Mouse (Mus musculus): ENCODE results near the gene Aipl1. TPM values are rescaled to one million over a fixed set of nuclear protein-coding genes. Genes with fewer than 3 reads are reported as not detected.
A peak's percentile ranks its signal among the peaks of the same experiment; 100 is the strongest.

Gene Aipl1
- 0.11 and 0.27 TPM in 2 replicates for polyA plus RNA-seq (2015; fragmentation: Nextera tagmentation; extraction: Ambion mirVana)

DNA sequence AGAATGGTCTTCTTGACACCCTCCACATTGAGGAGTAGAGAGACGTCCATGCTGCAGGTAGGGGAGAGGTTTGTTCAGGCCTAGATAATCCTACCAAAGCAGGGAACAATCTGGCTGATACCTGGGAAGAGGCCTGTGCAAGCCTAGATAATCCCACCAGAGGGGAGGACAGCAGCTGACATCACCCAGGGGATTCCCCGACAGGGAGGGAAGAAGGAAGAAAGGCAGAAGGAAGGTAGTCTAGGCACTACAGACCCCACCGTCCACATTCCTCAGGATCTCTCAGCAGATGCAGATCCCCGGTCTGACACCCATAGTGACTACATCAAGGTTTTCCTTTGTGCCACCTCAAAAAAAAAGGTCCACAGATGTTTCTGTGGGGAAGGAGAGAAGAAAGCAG is at the start of gene Aipl1:
Gene Aipl1, minus strand, starts transcription at position 101 of the 400 bp plus-strand sequence.
- peaks cover 16% of the 10 kb centered on the region for H3K4me1 ChIP-seq (replicated peaks; ENCODE audit: control insufficient read depth, insufficient read depth, low read length)
- H3K4me2 ChIP-seq (ENCODE audit: low read length): no peak within 1 kb of the TSS
- no peak within 1 kb of the TSS for H3K9ac ChIP-seq (replicated peaks; ENCODE audit: low read depth, low read length)
- no peak for ATAC-seq
- WGBS: 73% methylated on average over 4 of the region's 4 CpGs
- H3K9me3 ChIP-seq (ENCODE audit: control insufficient read depth, low read length): no peaks in the 10 kb centered on the region
- H3K27me3 ChIP-seq (replicated peaks; ENCODE audit: control insufficient read depth, insufficient read depth, low read length): no peaks in the 10 kb centered on the region
- no peak within 1 kb of the TSS for H3K27ac ChIP-seq (ENCODE audit: low read length)
- no peaks in the 10 kb centered on the region for H3K36me3 ChIP-seq (ENCODE audit: control insufficient read depth, insufficient read depth)
- H3K4me3 ChIP-seq (replicated peaks; ENCODE audit: low read length): no peak within 1 kb of the TSS

DNA sequence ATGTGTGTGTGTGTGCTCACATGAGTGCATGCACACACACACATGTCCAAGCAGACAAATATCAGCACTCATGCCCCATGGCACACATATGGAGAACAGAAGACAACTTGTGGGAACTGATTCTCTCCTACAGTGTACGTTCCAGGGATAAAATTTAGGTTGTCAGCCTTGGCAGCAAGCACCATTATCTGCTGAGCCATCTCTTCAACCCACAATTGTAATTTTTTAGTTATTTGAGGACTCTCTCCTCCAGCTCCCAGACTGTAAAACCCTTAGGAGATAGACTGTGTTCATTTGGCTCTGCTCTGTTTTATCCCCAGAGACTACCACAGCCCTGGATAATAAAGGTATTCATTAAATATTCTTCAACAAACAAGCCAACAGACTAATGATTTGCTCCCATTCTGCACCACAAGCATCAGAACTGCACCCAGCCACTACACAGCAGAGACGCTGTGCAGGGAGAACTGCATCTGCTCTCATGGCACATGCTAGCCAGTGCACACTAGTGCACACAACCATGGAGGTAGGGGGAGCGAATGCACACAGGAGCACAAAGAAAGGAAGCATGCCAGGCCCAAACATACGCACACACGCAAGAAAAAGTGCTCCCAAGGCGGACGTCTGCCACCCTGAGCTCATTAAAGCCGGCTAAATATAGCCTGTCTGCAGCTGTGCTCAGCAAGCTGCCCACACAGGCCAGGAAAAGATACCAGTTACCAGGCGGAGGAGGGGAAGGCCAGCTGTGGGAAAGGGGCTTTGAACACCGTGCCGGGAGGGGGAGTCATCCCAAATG is 49.1 kb upstream of the Aipl1 start:
- no peak overlapping the region for H3K9ac ChIP-seq (replicated peaks; ENCODE audit: low read depth, low read length)
- 8% methylated on average over 11 of the region's 11 CpGs for WGBS
- H3K9me3 ChIP-seq (ENCODE audit: control insufficient read depth, low read length): no peaks in the 10 kb centered on the region
- H3K27ac ChIP-seq (ENCODE audit: low read length): peak overlapping the region; percentile 86
- no peak overlapping the region for H3K4me2 ChIP-seq (ENCODE audit: low read length)
- no peaks in the 10 kb centered on the region for H3K36me3 ChIP-seq (ENCODE audit: control insufficient read depth, insufficient read depth)
- ATAC-seq: peak; percentile 91
- H3K27me3 ChIP-seq (replicated peaks; ENCODE audit: control insufficient read depth, insufficient read depth, low read length): no peaks in the 10 kb centered on the region
- H3K4me1 ChIP-seq (replicated peaks; ENCODE audit: control insufficient read depth, insufficient read depth, low read length): peaks cover 15% of the 10 kb centered on the region
- no peak overlapping the region for H3K4me3 ChIP-seq (replicated peaks; ENCODE audit: low read length)

DNA sequence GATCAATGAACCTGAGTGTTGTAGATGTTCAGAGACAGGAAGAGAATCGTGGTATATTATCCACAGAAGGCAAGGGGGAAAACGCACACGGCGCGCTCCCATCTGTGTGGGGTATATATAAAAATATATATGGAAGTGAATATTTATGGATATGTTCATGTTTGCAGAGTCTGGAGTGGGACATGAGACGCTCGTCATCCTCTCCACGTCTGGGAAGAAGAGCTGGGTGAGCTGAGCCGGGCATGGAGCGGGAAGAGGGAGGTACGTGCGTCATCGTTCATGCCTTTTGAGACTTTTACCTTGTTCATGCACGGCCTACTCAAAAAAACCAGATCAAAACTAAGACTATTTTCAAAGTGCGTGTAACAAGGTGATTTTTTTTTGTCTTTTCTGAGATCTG is 47.0 kb upstream of the Aipl1 start:
- 95% methylated on average over 15 of the region's 15 CpGs for WGBS

DNA sequence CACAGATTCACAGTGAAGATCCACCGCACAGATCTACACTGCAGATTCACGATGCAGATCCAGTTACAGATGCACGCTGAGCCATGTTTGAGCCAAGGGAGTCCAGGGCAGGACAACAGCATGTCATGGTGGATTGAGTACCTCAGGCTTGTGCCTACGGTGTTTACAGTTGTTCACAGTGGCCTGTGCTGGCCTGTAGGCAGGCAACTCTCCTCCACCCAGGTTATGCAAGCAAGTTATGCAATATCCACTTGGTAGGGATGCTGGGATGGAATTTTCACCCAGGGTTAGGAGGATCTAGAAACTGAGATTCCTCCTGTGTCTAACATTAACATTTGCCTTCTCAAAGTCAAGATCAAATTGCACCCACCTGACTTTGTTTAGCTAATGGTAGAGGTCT is 45.3 kb upstream of the Aipl1 start:
- WGBS: 95% methylated on average over 4 of the region's 4 CpGs
- Histone ChIP-seq H3K27me3 (replicated peaks; ENCODE audit: control insufficient read depth, insufficient read depth, low read length) (no peaks in the 10 kb centered on the region), H3K36me3 (ENCODE audit: control insufficient read depth, insufficient read depth) (no peaks in the 10 kb centered on the region), H3K4me3 (replicated peaks; ENCODE audit: low read length) (no peak overlapping the region), H3K4me1 (replicated peaks; ENCODE audit: control insufficient read depth, insufficient read depth, low read length) (peaks cover 29% of the 10 kb centered on the region), H3K9me3 (ENCODE audit: control insufficient read depth, low read length) (no peaks in the 10 kb centered on the region), H3K4me2 (ENCODE audit: low read length) (no peak overlapping the region), H3K9ac (replicated peaks; ENCODE audit: low read depth, low read length) (no peak overlapping the region), H3K27ac (ENCODE audit: low read length) (no peak overlapping the region)
- ATAC-seq: no peak

More for the DNA sequence above, 47.0 kb upstream of the Aipl1 start:
- no peak overlapping the region for H3K4me2 ChIP-seq (ENCODE audit: low read length)
- peaks cover 22% of the 10 kb centered on the region for H3K4me1 ChIP-seq (replicated peaks; ENCODE audit: control insufficient read depth, insufficient read depth, low read length)
- no peak for ATAC-seq
- H3K9me3 ChIP-seq (ENCODE audit: control insufficient read depth, low read length): no peaks in the 10 kb centered on the region
- H3K9ac ChIP-seq (replicated peaks; ENCODE audit: low read depth, low read length): no peak overlapping the region
- H3K27me3 ChIP-seq (replicated peaks; ENCODE audit: control insufficient read depth, insufficient read depth, low read length): no peaks in the 10 kb centered on the region
- H3K27ac ChIP-seq (ENCODE audit: low read length): no peak overlapping the region
- H3K4me3 ChIP-seq (replicated peaks; ENCODE audit: low read length): no peak overlapping the region
- no peaks in the 10 kb centered on the region for H3K36me3 ChIP-seq (ENCODE audit: control insufficient read depth, insufficient read depth)

DNA sequence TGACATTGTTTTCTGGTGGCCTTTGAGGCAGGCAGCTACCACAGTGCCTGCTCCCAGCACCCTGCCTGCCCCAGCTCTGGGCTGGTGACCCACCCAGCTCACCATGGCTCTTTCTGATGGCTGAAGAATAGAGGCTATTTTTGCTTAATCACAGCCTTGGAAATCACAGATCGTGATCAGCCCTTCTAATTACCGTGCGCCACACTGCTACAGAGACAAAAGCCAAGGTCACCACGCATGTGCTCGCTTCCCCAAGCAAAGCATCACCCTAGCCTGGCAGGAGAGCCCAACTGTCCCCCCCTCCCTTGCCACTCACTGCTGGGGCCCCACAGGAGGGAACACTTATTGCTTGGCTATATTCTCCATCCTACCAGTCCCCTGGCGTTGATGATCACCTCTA is 43.2 kb upstream of the Aipl1 start:
- H3K4me3 ChIP-seq (replicated peaks; ENCODE audit: low read length): no peak overlapping the region
- no peaks in the 10 kb centered on the region for H3K27me3 ChIP-seq (replicated peaks; ENCODE audit: control insufficient read depth, insufficient read depth, low read length)
- H3K9ac ChIP-seq (replicated peaks; ENCODE audit: low read depth, low read length): no peak overlapping the region
- no peak overlapping the region for H3K27ac ChIP-seq (ENCODE audit: low read length)
- no peak overlapping the region for H3K4me2 ChIP-seq (ENCODE audit: low read length)
- no peaks in the 10 kb centered on the region for H3K9me3 ChIP-seq (ENCODE audit: control insufficient read depth, low read length)
- WGBS: 48% methylated on average over 6 of the region's 6 CpGs
- ATAC-seq: peak; percentile 33; the same call in 1 of the 2 replicates
- peaks cover 14% of the 10 kb centered on the region for H3K4me1 ChIP-seq (replicated peaks; ENCODE audit: control insufficient read depth, insufficient read depth, low read length)
- no peaks in the 10 kb centered on the region for H3K36me3 ChIP-seq (ENCODE audit: control insufficient read depth, insufficient read depth)

DNA sequence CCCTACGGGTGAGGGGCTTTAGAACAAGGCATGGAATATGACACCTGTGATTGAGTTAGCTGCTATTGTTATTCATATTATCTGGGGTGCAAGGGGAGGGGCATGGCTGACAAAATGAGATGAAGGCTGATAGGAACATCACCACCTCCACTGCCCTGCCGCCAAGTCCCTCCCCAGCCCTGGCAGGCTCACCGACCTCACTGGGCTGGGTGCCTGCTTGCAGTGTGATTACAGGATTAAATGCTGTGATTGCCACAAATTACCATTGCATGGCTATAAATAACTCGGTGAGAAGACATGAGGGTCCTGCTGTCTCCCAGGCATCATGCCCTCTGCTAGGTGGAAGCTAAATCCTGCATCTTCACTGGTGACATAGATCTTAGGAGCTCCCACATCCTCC is 41.3 kb upstream of the Aipl1 start:
- 16% methylated on average over 4 of the region's 4 CpGs for WGBS
- no peak overlapping the region for H3K9ac ChIP-seq (replicated peaks; ENCODE audit: low read depth, low read length)
- H3K36me3 ChIP-seq (ENCODE audit: control insufficient read depth, insufficient read depth): no peaks in the 10 kb centered on the region
- no peak overlapping the region for H3K4me3 ChIP-seq (replicated peaks; ENCODE audit: low read length)
- H3K4me2 ChIP-seq (ENCODE audit: low read length): no peak overlapping the region
- H3K9me3 ChIP-seq (ENCODE audit: control insufficient read depth, low read length): no peaks in the 10 kb centered on the region
- ATAC-seq: peak; percentile 70
- no peaks in the 10 kb centered on the region for H3K27me3 ChIP-seq (replicated peaks; ENCODE audit: control insufficient read depth, insufficient read depth, low read length)
- H3K4me1 ChIP-seq (replicated peaks; ENCODE audit: control insufficient read depth, insufficient read depth, low read length): peaks cover 14% of the 10 kb centered on the region
- no peak overlapping the region for H3K27ac ChIP-seq (ENCODE audit: low read length)

DNA sequence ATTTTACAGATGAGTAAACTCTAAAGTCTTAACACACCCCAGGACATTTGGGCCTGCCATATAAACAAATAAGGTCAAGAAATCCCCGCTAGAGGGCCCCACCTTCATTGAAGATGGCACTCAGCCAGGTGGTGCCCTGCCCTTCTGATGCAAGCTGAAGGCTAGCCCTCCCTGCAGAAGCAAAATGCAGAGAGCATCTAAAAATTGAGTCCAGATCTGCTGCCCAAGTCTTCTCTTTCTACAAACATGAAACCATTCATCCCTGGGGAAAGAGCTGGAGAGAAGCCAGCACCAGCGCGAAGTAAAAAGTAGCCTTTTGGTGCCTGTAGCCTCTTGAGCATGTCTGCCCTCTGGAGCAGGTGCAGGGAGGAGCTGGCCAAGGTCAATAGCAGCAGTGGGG is 40.7 kb upstream of the Aipl1 start:
- Histone ChIP-seq H3K36me3 (ENCODE audit: control insufficient read depth, insufficient read depth) (no peaks in the 10 kb centered on the region), H3K9me3 (ENCODE audit: control insufficient read depth, low read length) (no peaks in the 10 kb centered on the region), H3K4me2 (ENCODE audit: low read length) (no peak overlapping the region), H3K27ac (ENCODE audit: low read length) (no peak overlapping the region), H3K9ac (replicated peaks; ENCODE audit: low read depth, low read length) (no peak overlapping the region), H3K4me3 (replicated peaks; ENCODE audit: low read length) (no peak overlapping the region), H3K27me3 (replicated peaks; ENCODE audit: control insufficient read depth, insufficient read depth, low read length) (no peaks in the 10 kb centered on the region), H3K4me1 (replicated peaks; ENCODE audit: control insufficient read depth, insufficient read depth, low read length) (peaks cover 14% of the 10 kb centered on the region)
- no peak for ATAC-seq
- 20% methylated on average over 3 of the region's 3 CpGs for WGBS

DNA sequence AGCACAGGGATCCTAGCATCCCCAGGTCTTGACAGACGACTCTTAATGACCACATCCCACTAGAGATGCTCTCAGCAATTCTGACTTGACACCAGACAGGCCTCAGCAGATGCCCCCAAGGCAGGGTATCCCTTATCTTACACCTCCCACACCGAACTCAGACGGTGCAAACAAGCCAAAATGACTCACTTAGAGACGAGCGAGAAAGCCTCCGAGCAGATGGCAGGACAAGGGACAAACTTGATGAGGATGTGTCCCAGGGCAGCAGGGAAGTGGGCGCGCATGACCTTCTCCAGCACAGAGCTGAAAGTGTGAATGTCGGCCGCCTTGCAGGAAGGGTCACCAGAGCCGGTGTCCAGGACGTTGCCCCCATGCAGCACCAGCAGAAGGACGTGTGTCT is 36.9 kb upstream of the Aipl1 start:
- Histone ChIP-seq H3K36me3 (ENCODE audit: control insufficient read depth, insufficient read depth) (no peaks in the 10 kb centered on the region), H3K4me3 (replicated peaks; ENCODE audit: low read length) (no peak overlapping the region), H3K4me1 (replicated peaks; ENCODE audit: control insufficient read depth, insufficient read depth, low read length) (peaks cover 9% of the 10 kb centered on the region), H3K27me3 (replicated peaks; ENCODE audit: control insufficient read depth, insufficient read depth, low read length) (no peaks in the 10 kb centered on the region), H3K9me3 (ENCODE audit: control insufficient read depth, low read length) (no peaks in the 10 kb centered on the region), H3K9ac (replicated peaks; ENCODE audit: low read depth, low read length) (no peak overlapping the region), H3K27ac (ENCODE audit: low read length) (no peak overlapping the region), H3K4me2 (ENCODE audit: low read length) (no peak overlapping the region)
- WGBS: 92% methylated on average over 13 of the region's 13 CpGs
- no peak for ATAC-seq

DNA sequence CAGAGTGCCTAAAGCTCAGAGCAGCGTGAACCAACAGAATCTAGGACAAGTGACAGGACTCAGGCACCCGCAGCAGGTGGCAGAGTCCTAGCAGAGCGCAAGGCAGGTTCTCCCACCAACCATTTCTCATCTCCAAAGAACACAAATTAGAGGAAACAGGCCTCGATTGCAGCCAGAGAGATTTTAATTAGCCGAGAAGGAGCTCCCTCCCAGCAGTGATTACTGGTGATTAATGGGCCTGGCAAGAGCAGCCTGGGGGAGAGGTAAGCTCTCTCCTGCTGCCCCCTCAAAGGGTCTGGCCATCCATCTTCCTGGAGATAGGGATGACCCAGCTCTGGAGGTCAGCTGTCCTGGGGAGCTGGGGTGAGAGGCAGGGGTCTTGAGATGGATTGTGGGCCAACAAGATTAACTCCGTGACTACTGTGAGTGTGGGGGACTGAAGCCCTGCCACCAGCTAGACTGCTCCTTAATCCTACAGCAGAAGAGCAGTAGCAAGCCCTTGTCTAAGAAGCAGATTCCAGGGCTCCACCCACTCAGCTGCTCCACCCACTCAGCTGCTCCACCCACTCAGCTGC is 35.1 kb upstream of the Aipl1 start:
- 35% methylated on average over 6 of the region's 6 CpGs for WGBS
- H3K9ac ChIP-seq (replicated peaks; ENCODE audit: low read depth, low read length): no peak overlapping the region
- no peak overlapping the region for H3K4me2 ChIP-seq (ENCODE audit: low read length)
- H3K4me1 ChIP-seq (replicated peaks; ENCODE audit: control insufficient read depth, insufficient read depth, low read length): peaks cover 11% of the 10 kb centered on the region
- H3K27me3 ChIP-seq (replicated peaks; ENCODE audit: control insufficient read depth, insufficient read depth, low read length): no peaks in the 10 kb centered on the region
- no peaks in the 10 kb centered on the region for H3K36me3 ChIP-seq (ENCODE audit: control insufficient read depth, insufficient read depth)
- no peaks in the 10 kb centered on the region for H3K9me3 ChIP-seq (ENCODE audit: control insufficient read depth, low read length)
- H3K27ac ChIP-seq (ENCODE audit: low read length): no peak overlapping the region
- no peak overlapping the region for H3K4me3 ChIP-seq (replicated peaks; ENCODE audit: low read length)
- no peak for ATAC-seq

Data from forebrain, embryonic 16.5 days (tissue).